Mouse (Mus musculus) bone marrow, adult 2 months (tissue): ENCODE measurements around the gene Dpep1. TPM values are rescaled to one million over a fixed set of nuclear protein-coding genes. Genes with fewer than 3 reads are reported as not detected.

Source experiments
- H3K27ac ChIP-seq: fragments of 200-500 bp; 2 replicates; pipeline ENCODE4 v1.5.1; 2012; ENCODE audit warnings: low read depth, mild to moderate bottlenecking, control low read depth, inconsistent platforms, low read length; ENCODE audit not compliant: control insufficient read depth, poor library complexity, insufficient read depth
- H3K4me1 ChIP-seq: fragments of 200-500 bp; 2 replicates; pipeline ENCODE4 v1.6.1; 2011; ENCODE audit warnings: low read length; ENCODE audit not compliant: control insufficient read depth, insufficient read depth
- H3K4me3 ChIP-seq: fragments of 200-500 bp; replicated peaks from 2 replicates; pipeline ENCODE3; 2011; ENCODE audit warnings: mild to moderate bottlenecking, low read depth, low read length, control low read depth; ENCODE audit not compliant: control insufficient read depth
- CTCF ChIP-seq: fragments of 200-500 bp; IDR thresholded peaks from 2 replicates; pipeline ENCODE4 v1.5.1; 2011; ENCODE audit warnings: low read length, control low read depth; ENCODE audit not compliant: control insufficient read depth, insufficient read depth
- POLR2A ChIP-seq: fragments of 200-500 bp; IDR thresholded peaks from 2 replicates; pipeline ENCODE4 v1.6.1; 2011; ENCODE audit warnings: low read depth, mild to moderate bottlenecking, control low read depth, low read length, borderline replicate concordance; ENCODE audit not compliant: control insufficient read depth
- WGBS: fragments of 180-500 bp; shearing (Covaris S2); methylation state at CpG from one replicate; pipeline ENCODE4 v1.1.7; 2018; 5-methylcytosine and 5-hydroxymethylcytosine counted together
- polyA plus RNA-seq: library from polyadenylated mRNA; stranded (reverse); fragments of >200 nt; gene quantifications from 2 replicates; pipeline ENCODE4 v1.2.4, GENCODE M21; 2011; ENCODE audit warnings: low replicate concordance; ENCODE audit not compliant: missing spikeins, insufficient read depth, insufficient read length

The Dpep1 gene
- polyA plus RNA-seq, 1 experiment = 14.2 TPM

DNA sequence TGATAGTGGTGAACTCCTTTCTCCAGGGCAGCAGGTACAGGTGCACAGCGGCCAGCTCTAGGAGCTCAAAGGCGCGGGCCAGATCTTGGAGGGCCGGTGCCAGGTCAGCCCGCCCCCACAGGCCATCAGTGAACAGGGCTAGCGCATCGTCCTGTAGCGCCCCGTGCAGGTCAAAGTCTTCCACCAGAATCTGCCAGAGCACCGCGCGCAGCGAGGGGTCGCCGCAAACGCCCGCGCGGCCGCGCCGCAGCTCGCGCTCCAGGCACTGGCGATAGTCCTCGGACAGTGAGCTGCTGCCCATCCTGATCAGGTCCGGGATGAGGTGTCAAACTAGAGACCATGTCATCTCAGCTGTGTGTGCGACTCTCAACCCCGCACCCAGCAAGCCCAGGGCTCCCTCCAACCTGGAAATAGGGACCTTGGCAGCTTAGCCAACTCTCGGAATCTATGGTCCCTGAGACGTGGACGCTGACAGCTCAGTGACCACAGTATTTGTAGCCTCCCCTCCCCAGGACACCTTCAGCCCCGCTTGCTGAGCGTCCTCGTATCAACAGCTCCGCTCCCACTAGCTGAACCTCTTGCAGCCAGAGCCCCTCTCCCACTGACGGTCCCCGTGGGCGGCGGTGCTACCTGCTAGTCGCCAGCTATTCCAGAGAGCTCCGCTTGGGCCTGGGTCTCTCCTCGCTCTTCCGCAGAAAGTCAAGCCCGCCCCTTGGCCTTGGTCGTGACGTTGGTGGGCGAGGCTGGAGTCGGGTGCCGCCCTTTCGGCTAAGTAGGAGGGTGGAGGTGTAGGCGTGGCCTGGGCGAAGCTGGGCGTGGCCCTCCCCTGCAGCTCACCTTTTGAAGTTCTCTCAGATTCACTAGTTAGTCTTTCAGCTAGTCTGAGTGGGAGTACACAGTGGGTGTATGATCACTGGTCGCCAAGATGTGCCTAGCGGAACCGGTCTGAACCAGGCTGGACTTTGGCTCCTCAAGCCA, 49.8 kb downstream of the Dpep1 start, which contains the start of gene Spata2l:
Spata2l (minus strand) TSS at position 714 of the 978 bp plus-strand sequence.
- peaks cover 2% of the 10 kb centered on the region; the same call in 1 of the 2 replicates for H3K4me1 ChIP-seq
- H3K27ac ChIP-seq = no peak within 1 kb of the TSS
- H3K4me3 ChIP-seq = peak within 1 kb of the TSS; percentile 86
- TF ChIP-seq POLR2A (peak; percentile 57; the same call in 1 of the 2 replicates), CTCF (0 out of 2 replicates have a peak, but pooled peaks have one; percentile 1)
- 3% methylated on average over 57 of the region's 57 CpGs for WGBS

GRCm38 (mm10) chr8:123239398-123239797, 53.4 kb downstream of the Dpep1 start:
- peaks cover 2% of the 10 kb centered on the region; the same call in 1 of the 2 replicates for H3K4me1 ChIP-seq
- no peak overlapping the region for H3K4me3 ChIP-seq
- TF ChIP-seq POLR2A = no peak
- TF ChIP-seq CTCF = no peak
- WGBS = 83% methylated on average over 10 of the region's 10 CpGs
- no peak overlapping the region for H3K27ac ChIP-seq

DNA sequence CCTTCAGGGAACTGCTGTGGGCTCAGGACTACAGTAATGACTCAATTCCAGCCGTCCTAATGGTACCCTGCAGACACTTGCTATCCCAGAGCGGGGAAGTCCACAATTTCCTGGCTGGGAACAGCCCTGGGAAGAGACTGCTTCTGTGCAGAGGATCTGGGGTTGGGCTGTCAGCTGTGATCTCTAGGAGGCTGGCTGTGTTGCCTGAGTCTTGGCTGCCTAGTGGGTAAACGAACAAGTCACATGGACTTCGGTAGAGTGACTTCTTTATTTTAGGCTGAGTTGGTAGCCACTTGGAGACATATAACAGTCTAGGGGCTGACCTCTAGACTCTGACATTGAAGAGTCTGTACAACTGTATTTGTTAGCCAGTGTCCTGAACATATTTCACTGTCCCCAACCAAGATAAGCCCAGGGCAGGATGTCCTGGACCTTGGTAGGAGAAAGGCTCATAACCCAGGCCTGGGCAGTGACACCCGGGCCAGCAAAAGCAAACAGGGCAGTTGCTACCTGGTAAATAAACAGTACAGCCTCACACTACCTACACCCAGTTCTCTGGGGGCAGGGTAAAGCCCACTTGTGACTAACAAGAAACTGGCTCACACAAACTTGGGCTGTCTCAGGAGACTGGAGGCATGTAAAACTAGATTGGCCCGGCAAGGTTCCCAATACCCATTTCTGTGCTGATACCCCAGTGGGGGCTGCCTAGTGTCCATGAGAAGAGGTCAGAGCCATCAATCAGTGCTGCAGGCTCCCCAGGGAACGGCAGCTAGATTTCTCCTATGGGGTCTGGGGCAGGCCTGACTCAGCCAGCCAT, 56.3 kb downstream of the Dpep1 start:
- H3K27ac ChIP-seq = no peak overlapping the region

GRCm38 (mm10) chr8:123243053-123243452, 57.0 kb downstream of the Dpep1 start:
- WGBS = 77% methylated on average over 11 of the region's 11 CpGs
- Histone ChIP-seq H3K4me3 (no peak overlapping the region), H3K27ac (no peak overlapping the region), H3K4me1 (no peaks in the 10 kb centered on the region; the same call in 1 of the 2 replicates)
- TF ChIP-seq POLR2A (no peak), CTCF (peak; percentile 46)

More for the DNA sequence above, 56.3 kb downstream of the Dpep1 start:
- H3K4me1 ChIP-seq = no peaks in the 10 kb centered on the region
- TF ChIP-seq POLR2A (no peak), CTCF (no peak)
- 80% methylated on average over 7 of the region's 7 CpGs for WGBS
- no peak overlapping the region for H3K4me3 ChIP-seq

GRCm38 (mm10) chr8:123244382-123244781, 58.3 kb downstream of the Dpep1 start:
- Histone ChIP-seq H3K4me1 (peaks cover 1% of the 10 kb centered on the region; the same call in 1 of the 2 replicates), H3K27ac (no peak overlapping the region), H3K4me3 (no peak overlapping the region)
- 85% methylated on average over 4 of the region's 4 CpGs for WGBS
- no peak for TF ChIP-seq POLR2A
- no peak for TF ChIP-seq CTCF

DNA sequence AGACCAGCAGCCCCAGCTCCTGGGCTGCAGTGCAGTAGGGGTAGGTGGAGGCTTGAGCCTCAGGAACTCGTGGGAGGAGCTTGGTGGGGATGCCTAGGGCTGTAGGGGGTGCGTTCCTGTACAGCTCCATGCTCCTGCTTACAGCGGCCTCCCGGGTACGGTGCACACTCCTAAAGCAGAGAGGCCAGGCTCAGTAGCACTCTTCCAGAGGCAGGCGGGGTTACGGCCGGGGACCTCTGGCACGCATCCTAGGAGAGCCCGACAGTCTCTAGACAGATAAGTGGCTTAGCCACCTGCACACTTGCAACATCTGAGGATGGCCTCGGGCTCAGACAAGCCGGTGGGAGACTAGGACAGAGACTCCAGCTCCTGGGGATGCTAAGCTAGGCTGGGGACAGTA, 59.5 kb downstream of the Dpep1 start:
- Histone ChIP-seq H3K4me1 (peaks cover 1% of the 10 kb centered on the region; the same call in 1 of the 2 replicates), H3K4me3 (no peak overlapping the region), H3K27ac (no peak overlapping the region)
- TF ChIP-seq CTCF (no peak), POLR2A (no peak)
- WGBS = 87% methylated on average over 12 of the region's 12 CpGs

GRCm38 (mm10) chr8:123247748-123248147, 61.7 kb downstream of the Dpep1 start:
- TF ChIP-seq POLR2A (no peak), CTCF (no peak)
- Histone ChIP-seq H3K27ac (no peak overlapping the region), H3K4me3 (no peak overlapping the region), H3K4me1 (peaks cover 3% of the 10 kb centered on the region; the same call in 1 of the 2 replicates)
- WGBS = 98% methylated on average over 6 of the region's 6 CpGs

DNA sequence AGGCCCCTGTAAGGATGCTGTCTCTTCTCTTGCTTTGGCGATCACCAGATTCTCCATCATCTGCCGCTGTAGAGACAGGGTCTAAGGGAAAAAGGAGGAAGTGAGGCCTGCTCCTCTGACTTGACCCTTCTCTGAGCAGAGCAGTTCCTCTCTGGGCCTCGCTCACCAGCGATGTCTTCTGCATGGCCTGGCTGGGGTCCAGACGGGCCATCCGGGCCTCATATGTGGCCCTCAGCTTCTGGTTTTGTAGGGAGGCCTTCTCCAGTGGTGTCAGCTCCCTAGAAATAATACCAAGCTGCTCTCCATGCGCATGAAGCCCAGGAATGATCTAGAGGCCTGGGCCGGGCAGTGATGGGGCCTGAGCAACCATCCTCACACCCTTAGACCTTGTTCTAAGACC, 62.6 kb downstream of the Dpep1 start:
- Histone ChIP-seq H3K4me1 (peaks cover 3% of the 10 kb centered on the region; the same call in 1 of the 2 replicates), H3K4me3 (no peak overlapping the region), H3K27ac (peak overlapping the region; percentile 46)
- no peak for TF ChIP-seq CTCF
- WGBS = 48% methylated on average over 8 of the region's 8 CpGs
